Mouse (Mus musculus) testis, adult 2 months (tissue): ENCODE data around the gene Kif16b. TPM values are rescaled to one million over a fixed set of nuclear protein-coding genes. Genes with fewer than 3 reads are reported as not detected.
"Not testable (repeated sequence)": the region's sequence is repeated elsewhere in the genome, so short reads cannot be mapped to it uniquely, and the experiment has no call there.

ENCODE experiments used
- H3K27ac ChIP-seq: fragments of 200-500 bp; 2 replicates; pipeline ENCODE4 v1.5.1; 2012; ENCODE audit warnings: low read depth, low read length; ENCODE audit not compliant: control insufficient read depth, insufficient read depth
- H3K27me3 ChIP-seq: fragments of 200-500 bp; 2 replicates; pipeline ENCODE4 v1.6.1; 2012; ENCODE audit warnings: mild to moderate bottlenecking, low read length, moderate library complexity; ENCODE audit not compliant: control insufficient read depth, insufficient read depth
- H3K36me3 ChIP-seq: fragments of 200-500 bp; 2 replicates; pipeline ENCODE4 v1.6.1; 2012; ENCODE audit warnings: mild to moderate bottlenecking, low read length; ENCODE audit not compliant: control insufficient read depth, insufficient read depth
- H3K4me1 ChIP-seq: fragments of 200-500 bp; 2 replicates; pipeline ENCODE4 v1.6.1; 2012; ENCODE audit warnings: low read length; ENCODE audit not compliant: control insufficient read depth, insufficient read depth
- H3K4me3 ChIP-seq: fragments of 200-500 bp; 2 replicates; pipeline ENCODE4 v1.5.1; 2012; ENCODE audit warnings: low read depth, mild to moderate bottlenecking, low read length, moderate library complexity, mixed read lengths; ENCODE audit not compliant: control insufficient read depth
- CTCF ChIP-seq: fragments of 200-500 bp; IDR thresholded peaks from 2 replicates; pipeline ENCODE4 v1.5.1; 2012; ENCODE audit warnings: low read depth, mild to moderate bottlenecking, inconsistent platforms, low read length, moderate library complexity; ENCODE audit not compliant: control insufficient read depth, insufficient read depth, insufficient replicate concordance
- POLR2A ChIP-seq: fragments of 200-500 bp; IDR thresholded peaks from 2 replicates; pipeline ENCODE4 v1.6.1; 2012; ENCODE audit warnings: low read depth, mild to moderate bottlenecking, inconsistent platforms, low read length, moderate library complexity; ENCODE audit not compliant: control insufficient read depth
- polyA plus RNA-seq: library from polyadenylated mRNA; depleted of rRNA; stranded (reverse); fragments of >200 nt; gene quantifications from 2 replicates; pipeline ENCODE4 v1.2.3, GENCODE M21; 2012; rRNA removed

The Kif16b gene
- polyA plus RNA-seq, 1 experiment, result 11.9 TPM

GRCm38 (mm10) chr2:142589403-142590283 is 311.7 kb downstream of the Kif16b start:
- Histone ChIP-seq H3K27ac (no peak overlapping the region), H3K4me3 (no peak overlapping the region), H3K36me3 (no peaks in the 10 kb centered on the region), H3K27me3 (no peaks in the 10 kb centered on the region), H3K4me1 (no peaks in the 10 kb centered on the region)
- TF ChIP-seq POLR2A (no peak), CTCF (no peak)

GRCm38 (mm10) chr2:142585845-142586244 is 315.5 kb downstream of the Kif16b start:
- H3K4me1 ChIP-seq, result no peaks in the 10 kb centered on the region
- H3K27me3 ChIP-seq, result no peaks in the 10 kb centered on the region

DNA sequence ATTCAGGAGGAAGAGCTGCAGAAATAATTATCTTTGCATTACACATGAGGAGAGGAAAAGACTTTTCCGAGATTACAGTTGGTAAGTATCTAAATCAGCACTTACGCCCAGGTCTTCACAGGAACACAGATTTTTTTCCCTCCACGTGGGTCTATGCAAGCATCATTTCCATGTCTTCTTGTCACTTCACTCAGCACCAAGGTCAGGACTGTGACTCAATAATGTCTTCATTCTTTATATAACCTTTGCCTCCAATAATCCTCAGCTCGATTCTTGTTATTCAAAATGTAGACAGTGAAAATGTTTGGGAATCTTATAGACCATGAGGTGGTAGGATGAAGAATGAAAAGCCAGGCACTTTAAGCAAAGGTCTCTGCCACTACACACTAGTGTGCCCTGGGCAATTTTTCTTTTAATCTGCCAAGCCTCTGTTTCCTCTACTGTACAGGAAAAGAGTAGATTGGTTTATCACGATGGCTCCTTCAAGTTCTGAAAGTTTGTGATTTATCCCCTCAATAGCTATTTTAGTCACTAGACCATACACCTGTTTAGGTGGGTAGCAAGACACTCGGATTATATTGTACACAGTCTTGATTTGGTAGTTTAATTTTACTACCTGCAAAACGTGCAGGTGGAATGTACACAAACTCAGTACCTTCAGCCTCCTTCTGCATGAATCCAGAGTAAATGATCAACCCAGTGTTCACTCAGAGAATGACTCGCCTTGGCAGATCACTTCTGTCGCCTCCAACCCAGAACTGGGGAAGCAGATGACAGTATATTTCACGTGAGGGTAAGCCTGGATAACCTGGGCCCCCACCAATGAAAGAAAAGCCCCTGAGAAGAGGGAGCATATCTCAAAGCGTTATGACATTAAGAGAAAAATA is 316.2 kb downstream of the Kif16b start:
- Histone ChIP-seq H3K4me3 (no peak overlapping the region), H3K27me3 (no peaks in the 10 kb centered on the region), H3K27ac (no peak overlapping the region), H3K36me3 (no peaks in the 10 kb centered on the region), H3K4me1 (no peaks in the 10 kb centered on the region)
- no peak for TF ChIP-seq CTCF
- no peak for TF ChIP-seq POLR2A

More at GRCm38 (mm10) chr2:142585845-142586244, 315.5 kb downstream of the Kif16b start:
- Histone ChIP-seq H3K4me3 (no peak overlapping the region), H3K36me3 (no peaks in the 10 kb centered on the region), H3K27ac (no peak overlapping the region)
- no peak for TF ChIP-seq CTCF
- no peak for TF ChIP-seq POLR2A

GRCm38 (mm10) chr2:142580449-142580848 is 320.9 kb downstream of the Kif16b start:
- no peaks in the 10 kb centered on the region for H3K27me3 ChIP-seq
- TF ChIP-seq CTCF (no peak), POLR2A (no peak)
- H3K4me3 ChIP-seq, result no peak overlapping the region
- H3K36me3 ChIP-seq, result no peaks in the 10 kb centered on the region
- H3K4me1 ChIP-seq, result peaks cover 9% of the 10 kb centered on the region
- H3K27ac ChIP-seq, result no peak overlapping the region

GRCm38 (mm10) chr2:142577414-142577813 is 323.9 kb downstream of the Kif16b start:
- H3K27me3 ChIP-seq, H3K36me3 ChIP-seq, H3K4me1 ChIP-seq: not testable (repeated sequence)

DNA sequence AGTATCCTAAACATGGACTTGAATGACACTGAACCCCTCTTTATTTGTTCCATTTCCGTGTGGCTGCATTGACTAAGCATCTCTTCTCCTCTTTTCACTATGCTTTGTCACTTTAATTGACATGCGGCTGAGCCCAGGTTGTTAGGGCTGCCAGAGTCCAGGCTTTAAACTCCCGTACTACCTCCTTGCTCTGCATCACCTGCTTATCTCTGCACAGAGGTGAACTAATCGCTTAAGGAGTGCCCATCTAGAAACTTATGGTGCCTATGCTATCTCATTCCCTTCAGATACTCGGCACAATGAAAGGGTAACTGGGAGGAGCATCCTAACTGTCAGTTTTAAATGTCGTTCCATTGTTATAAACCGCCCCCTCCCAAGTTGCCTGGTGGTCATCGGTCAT is 331.6 kb downstream of the Kif16b start:
- no peaks in the 10 kb centered on the region for H3K4me1 ChIP-seq
- no peak overlapping the region for H3K27ac ChIP-seq
- H3K36me3 ChIP-seq, result no peaks in the 10 kb centered on the region
- TF ChIP-seq CTCF, result no peak
- TF ChIP-seq POLR2A, result no peak
- no peaks in the 10 kb centered on the region for H3K27me3 ChIP-seq
- H3K4me3 ChIP-seq, result no peak overlapping the region

More at GRCm38 (mm10) chr2:142577414-142577813, 323.9 kb downstream of the Kif16b start:
- not testable (repeated sequence) for H3K4me3 ChIP-seq, H3K27ac ChIP-seq

Other genes with a start within 250 kb of the Kif16b start
- gene Snrpb2, start 161.5 kb upstream of the Kif16b start, polyA plus RNA-seq, result 6.0 and 8.1 TPM in 2 replicates
- gene Otor, start 176.9 kb upstream of the Kif16b start, polyA plus RNA-seq, result not detected in 2 replicates